ENCODE assay signal across 24 mouse cellular contexts in the genomic region with DNA sequence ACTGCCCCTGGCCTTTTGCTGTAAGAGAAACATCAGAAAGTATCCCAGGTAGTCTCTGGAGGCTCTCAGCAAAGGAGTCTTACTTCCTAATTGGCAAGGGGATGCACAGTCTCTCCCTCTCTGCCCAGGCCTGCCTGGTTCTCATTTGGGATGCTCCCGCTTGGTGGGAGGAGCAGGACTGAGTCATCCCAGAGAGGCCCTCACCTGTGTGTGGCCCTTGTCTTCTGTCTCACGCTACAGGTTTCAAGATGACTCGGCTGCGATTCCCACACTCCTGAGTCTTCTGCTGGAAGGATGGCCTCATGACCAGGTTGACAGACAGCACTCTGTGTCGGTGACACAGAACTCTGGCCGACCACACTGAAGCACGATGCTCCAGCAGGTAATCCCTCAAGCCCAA. TPM values are rescaled to one million over a fixed set of nuclear protein-coding genes. Genes with fewer than 3 reads are reported as not detected.
DNase-seq lines count a peak whose midpoint lies in the region; ATAC-seq lines count a peak whose summit lies in the region.
"Had no signal": no experiment of that assay in that cellular context is flagged by ENCODE, and none has a peak within 500 bp of the region (broad histone marks: within the 10 kb centered on the region; RNA-seq: fewer than 3 reads in every experiment).

No protein-coding gene starts in this region.

- H3K4me3 ChIP-seq in limb, embryonic 15.5 days, result no peak overlapping the region
- H3K4me3 ChIP-seq in limb, embryonic 10.5 days, result no peak overlapping the region
- no peak overlapping the region for H3K4me3 ChIP-seq in midbrain, embryonic 12.5 days
- no peak overlapping the region for H3K4me3 ChIP-seq in midbrain, embryonic 11.5 days (ENCODE audit: low read depth, low read length)
- H3K4me3 ChIP-seq: forebrain, embryonic 12.5 days; forebrain, embryonic 15.5 days; heart, embryonic 12.5 days; heart, embryonic 15.5 days; hindbrain, embryonic 12.5 days had no signal

- H3K4me1 ChIP-seq in limb, embryonic 15.5 days, result peaks cover 19% of the 10 kb centered on the region
- peaks cover 20% of the 10 kb centered on the region for H3K4me1 ChIP-seq in limb, embryonic 10.5 days
- peaks cover 17% of the 10 kb centered on the region for H3K4me1 ChIP-seq in midbrain, embryonic 12.5 days
- peaks cover 13% of the 10 kb centered on the region for H3K4me1 ChIP-seq in midbrain, embryonic 11.5 days (ENCODE audit: control insufficient read depth, insufficient read depth, low read length)

- H3K9ac ChIP-seq in limb, embryonic 15.5 days, result no peak overlapping the region
- H3K9ac ChIP-seq in midbrain, embryonic 12.5 days (replicated peaks), result 0 out of 2 replicates have a peak overlapping the region, but pooled peaks have one; percentile 24
- no peak overlapping the region for H3K9ac ChIP-seq in midbrain, embryonic 11.5 days (ENCODE audit: low read length)
- H3K9ac ChIP-seq: forebrain, embryonic 12.5 days; forebrain, embryonic 15.5 days; heart, embryonic 12.5 days; heart, embryonic 15.5 days; hindbrain, embryonic 12.5 days had no signal

- ATAC-seq in limb, embryonic 15.5 days (ENCODE audit: insufficient number of reproducible peaks, low FRiP score, low TSS enrichment, low read depth), result no peak
- ATAC-seq in midbrain, embryonic 12.5 days (ENCODE audit: low FRiP score, low read depth), result no peak
- ATAC-seq in midbrain, embryonic 11.5 days (ENCODE audit: low FRiP score), result no peak
- ATAC-seq: forebrain, embryonic 15.5 days; hindbrain, embryonic 16.5 days; Patski had no signal

- intact Hi-C loops in heart, postnatal 36 days (cut with DNase I), result no loop called here

- no peak overlapping the region for H3K4me2 ChIP-seq in limb, embryonic 15.5 days
- no peak overlapping the region for H3K4me2 ChIP-seq in midbrain, embryonic 12.5 days (replicated peaks)
- H3K4me2 ChIP-seq in midbrain, embryonic 11.5 days, result no peak overlapping the region
- H3K4me2 ChIP-seq: forebrain, embryonic 12.5 days; forebrain, embryonic 15.5 days; heart, embryonic 12.5 days; heart, embryonic 15.5 days; hindbrain, embryonic 12.5 days had no signal

- no peaks in the 10 kb centered on the region for H3K9me3 ChIP-seq in limb, embryonic 15.5 days
- no peaks in the 10 kb centered on the region for H3K9me3 ChIP-seq in limb, embryonic 10.5 days (replicated peaks)
- H3K9me3 ChIP-seq in midbrain, embryonic 12.5 days, result no peaks in the 10 kb centered on the region
- no peaks in the 10 kb centered on the region for H3K9me3 ChIP-seq in midbrain, embryonic 11.5 days (ENCODE audit: control insufficient read depth, low read length)
- H3K9me3 ChIP-seq: forebrain, embryonic 12.5 days; forebrain, embryonic 15.5 days; G1E; heart, embryonic 12.5 days; heart, embryonic 15.5 days; hindbrain, embryonic 12.5 days had no signal

- WGBS in limb, embryonic 15.5 days, result 85% methylated on average over 7 of the region's 7 CpGs
- 94% methylated on average over 7 of the region's 7 CpGs for WGBS in limb, embryonic 10.5 days
- 95% methylated on average over 7 of the region's 7 CpGs for WGBS in midbrain, embryonic 12.5 days
- 96% methylated on average over 7 of the region's 7 CpGs for WGBS in midbrain, embryonic 11.5 days

- peak overlapping the region; percentile 17; the same call in 1 of the 2 replicates for H3K27ac ChIP-seq in limb, embryonic 15.5 days
- no peak overlapping the region for H3K27ac ChIP-seq in limb, embryonic 10.5 days
- H3K27ac ChIP-seq in midbrain, embryonic 12.5 days (replicated peaks), result no peak overlapping the region
- H3K27ac ChIP-seq in midbrain, embryonic 11.5 days (ENCODE audit: low read depth, low read length), result no peak overlapping the region
- H3K27ac ChIP-seq: forebrain, embryonic 12.5 days; forebrain, embryonic 15.5 days; heart, embryonic 15.5 days; hindbrain, embryonic 12.5 days had no signal

- DNase-seq in heart, adult 11 months, result peak; percentile 88
- DNase-seq in heart, postnatal 36 days, result no peak
- no peak for DNase-seq in limb, embryonic 10.5 days (ENCODE audit: low spot score)
- no peak for DNase-seq in midbrain, embryonic 11.5 days (ENCODE audit: low spot score, missing footprints)
- DNase-seq: adrenal gland, postnatal 10 days; adrenal gland, postnatal 36 days; B cell, adult 2 months; cerebellum, adult 18-20 months; cerebellum, adult 9-10 months; cerebellum, postnatal 14 days; gastrocnemius, postnatal 25 days; heart, postnatal 10 days; heart, postnatal 4 days had no signal

- peaks cover 40% of the 10 kb centered on the region for H3K36me3 ChIP-seq in limb, embryonic 15.5 days
- peaks cover 68% of the 10 kb centered on the region for H3K36me3 ChIP-seq in limb, embryonic 10.5 days
- peaks cover 38% of the 10 kb centered on the region for H3K36me3 ChIP-seq in midbrain, embryonic 12.5 days
- H3K36me3 ChIP-seq in midbrain, embryonic 11.5 days (ENCODE audit: control insufficient read depth, insufficient read depth, low read length), result peaks cover 13% of the 10 kb centered on the region; the same call in 1 of the 2 replicates

- H3K27me3 ChIP-seq in limb, embryonic 15.5 days, result no peaks in the 10 kb centered on the region
- no peaks in the 10 kb centered on the region for H3K27me3 ChIP-seq in limb, embryonic 10.5 days (ENCODE audit: low read depth, poor library complexity, severe bottlenecking)
- H3K27me3 ChIP-seq in midbrain, embryonic 12.5 days, result no peaks in the 10 kb centered on the region
- H3K27me3 ChIP-seq in midbrain, embryonic 11.5 days (ENCODE audit: control insufficient read depth, insufficient read depth, low read length), result no peaks in the 10 kb centered on the region
- H3K27me3 ChIP-seq: CH12.LX; forebrain, embryonic 12.5 days; forebrain, embryonic 15.5 days; heart, embryonic 12.5 days; heart, embryonic 15.5 days; hindbrain, embryonic 12.5 days; Patski had no signal

RNA-seq across cellular contexts. Expression of gene Pigw, which starts 2.3 kb away (rescaled TPM):
- total RNA-seq in heart, postnatal 36 days (2021), result 1 to 10 TPM; 4.7 to 7.6 TPM
- polyA plus RNA-seq in limb, embryonic 15.5 days (2015; fragmentation: Nextera tagmentation; extraction: Ambion mirVana), result 1.8 and 2.5 TPM in 2 replicates
- polyA plus RNA-seq in limb, embryonic 10.5 days (2016; fragmentation: Nextera tagmentation; extraction: Ambion mirVana), result 2.1 and 3.1 TPM in 2 replicates
- 2.6 and 2.8 TPM in 2 replicates for polyA plus RNA-seq in midbrain, embryonic 12.5 days (2016; fragmentation: Nextera tagmentation; extraction: Ambion mirVana)
- 3.1 and 3.9 TPM in 2 replicates for polyA plus RNA-seq in midbrain, embryonic 11.5 days (2014; fragmentation: Nextera tagmentation; extraction: Ambion mirVana)

RNA-seq across cellular contexts. Expression of gene Myo19, which starts 2.4 kb away (rescaled TPM):
- 1 to 10 TPM; 5.5 to 5.8 TPM for total RNA-seq in heart, postnatal 36 days (2021)
- polyA plus RNA-seq in limb, embryonic 15.5 days (2015; fragmentation: Nextera tagmentation; extraction: Ambion mirVana), result 9.9 and 11.6 TPM in 2 replicates
- polyA plus RNA-seq in limb, embryonic 10.5 days (2016; fragmentation: Nextera tagmentation; extraction: Ambion mirVana), result 16.4 and 16.9 TPM in 2 replicates
- 8.5 and 9.9 TPM in 2 replicates for polyA plus RNA-seq in midbrain, embryonic 12.5 days (2016; fragmentation: Nextera tagmentation; extraction: Ambion mirVana)
- polyA plus RNA-seq in midbrain, embryonic 11.5 days (2014; fragmentation: Nextera tagmentation; extraction: Ambion mirVana), result 7.5 and 7.7 TPM in 2 replicates

RNA-seq across cellular contexts. Expression of gene Ggnbp2, which starts 11.7 kb away (rescaled TPM):
- total RNA-seq in heart, postnatal 36 days (2021), result 10 to 100 TPM; 48.3 to 48.8 TPM
- 63.8 and 64.8 TPM in 2 replicates for polyA plus RNA-seq in limb, embryonic 15.5 days (2015; fragmentation: Nextera tagmentation; extraction: Ambion mirVana)
- 53.6 and 61.5 TPM in 2 replicates for polyA plus RNA-seq in limb, embryonic 10.5 days (2016; fragmentation: Nextera tagmentation; extraction: Ambion mirVana)
- polyA plus RNA-seq in midbrain, embryonic 12.5 days (2016; fragmentation: Nextera tagmentation; extraction: Ambion mirVana), result 69.2 and 79.1 TPM in 2 replicates
- polyA plus RNA-seq in midbrain, embryonic 11.5 days (2014; fragmentation: Nextera tagmentation; extraction: Ambion mirVana), result 71.0 and 75.4 TPM in 2 replicates

RNA-seq across cellular contexts. Expression of gene Znhit3, which starts 33.8 kb away (rescaled TPM):
- 10 to 100 TPM in 1 of 2 experiments, 1 to 10 TPM in 1; 8.8 to 10.5 TPM for total RNA-seq in heart, postnatal 36 days (2021)
- polyA plus RNA-seq in limb, embryonic 15.5 days (2015; fragmentation: Nextera tagmentation; extraction: Ambion mirVana), result 51.1 and 51.6 TPM in 2 replicates
- polyA plus RNA-seq in limb, embryonic 10.5 days (2016; fragmentation: Nextera tagmentation; extraction: Ambion mirVana), result 91.5 and 103 TPM in 2 replicates
- 58.1 and 62.4 TPM in 2 replicates for polyA plus RNA-seq in midbrain, embryonic 12.5 days (2016; fragmentation: Nextera tagmentation; extraction: Ambion mirVana)
- polyA plus RNA-seq in midbrain, embryonic 11.5 days (2014; fragmentation: Nextera tagmentation; extraction: Ambion mirVana), result 69.4 and 72.4 TPM in 2 replicates

RNA-seq across cellular contexts. Expression of gene Dhrs11, which starts 53.6 kb away (rescaled TPM):
- 100 to 1,000 TPM; 102 to 108 TPM for total RNA-seq in heart, postnatal 36 days (2021)
- polyA plus RNA-seq in limb, embryonic 15.5 days (2015; fragmentation: Nextera tagmentation; extraction: Ambion mirVana), result 12.8 and 14.3 TPM in 2 replicates
- polyA plus RNA-seq in limb, embryonic 10.5 days (2016; fragmentation: Nextera tagmentation; extraction: Ambion mirVana), result 12.6 and 14.2 TPM in 2 replicates
- 6.8 and 7.6 TPM in 2 replicates for polyA plus RNA-seq in midbrain, embryonic 12.5 days (2016; fragmentation: Nextera tagmentation; extraction: Ambion mirVana)
- 12.2 and 12.6 TPM in 2 replicates for polyA plus RNA-seq in midbrain, embryonic 11.5 days (2014; fragmentation: Nextera tagmentation; extraction: Ambion mirVana)
